Comparison of ENCODE assay signal across 8 mouse cellular contexts in genomic region chr10:128747646-128748251, GRCm38 (mm10). TPM values are rescaled to one million over a fixed set of nuclear protein-coding genes. Genes with fewer than 3 reads are reported as not detected.
DNase-seq lines count a peak whose midpoint lies in the region; ATAC-seq lines count a peak whose summit lies in the region.

Gene Pym1, plus strand, starts transcription at chr10:128747889.

- DNase-seq in NIH3T3 (ENCODE audit: low read depth), result peak; percentile 83
- DNase-seq in cerebellum, adult 8-10 months, result peak; percentile 53
- peak; percentile 12 to 40 for DNase-seq in frontal cortex, adult 2 months (ENCODE audit: extremely low spot score in 1 of 2, low spot score in 1 of 2)
- peak; percentile 33 to 80 for DNase-seq in layer of hippocampus, postnatal 14 days (ENCODE audit: low spot score in 2 of 2)
- peak; percentile 89 for DNase-seq in lung, postnatal 10 days
- peak; percentile 65 for DNase-seq in ovary, postnatal 14 days (ENCODE audit: low spot score)
- DNase-seq in urinary bladder, adult 2 months (ENCODE audit: low spot score), result peak; percentile 69

- peaks cover 40% of the 10 kb centered on the region for H3K4me1 ChIP-seq in hindbrain, embryonic 12.5 days

- H3K36me3 ChIP-seq in hindbrain, embryonic 12.5 days, result peaks cover 3% of the 10 kb centered on the region; the same call in 1 of the 2 replicates

- peaks cover 34% of the 10 kb centered on the region for H3K27me3 ChIP-seq in hindbrain, embryonic 12.5 days

- H3K27ac ChIP-seq in hindbrain, embryonic 12.5 days, result peak within 1 kb of the TSS; percentile 91

- H3K4me3 ChIP-seq in hindbrain, embryonic 12.5 days, result peak within 1 kb of the TSS; percentile 63

- H3K9ac ChIP-seq in hindbrain, embryonic 12.5 days, result peak within 1 kb of the TSS; percentile 63

- 0% methylated on average over 36 of the region's 36 CpGs for WGBS in hindbrain, embryonic 12.5 days

- H3K9me3 ChIP-seq in hindbrain, embryonic 12.5 days (replicated peaks), result no peaks in the 10 kb centered on the region

- H3K4me2 ChIP-seq in hindbrain, embryonic 12.5 days (replicated peaks), result peak within 1 kb of the TSS; percentile 79

- peak; percentile 79 for ATAC-seq in hindbrain, embryonic 12.5 days (ENCODE audit: low FRiP score)

RNA-seq across cellular contexts. Expression of gene Pym1, which starts in this region (rescaled TPM):
- polyA plus RNA-seq in frontal cortex, adult 2 months (2012; rRNA removed), result 38.3 and 44.6 TPM in 2 replicates
- polyA plus RNA-seq in hindbrain, embryonic 12.5 days (2016; fragmentation: Nextera tagmentation; extraction: Ambion mirVana), result 46.3 and 48.5 TPM in 2 replicates
- total RNA-seq in layer of hippocampus, postnatal 14 days (2021), result 10 to 100 TPM; 30.2 to 31.0 TPM
- 32.9 and 36.9 TPM in 2 replicates for polyA plus RNA-seq in urinary bladder, adult 2 months (2012; rRNA removed)

Comparison
In these comparisons a context has a peak if more than half of its experiments do, and no peak if none do; other contexts are left out.
1. Peak in every context shown above with its lines: DNase-seq, ATAC-seq, H3K4me3 ChIP-seq and H3K27ac ChIP-seq.
2. DNase-seq: peak in every context shown above with its lines; median percentile 89 in lung, postnatal 10 days; 83 in NIH3T3; 69 in urinary bladder, adult 2 months; 65 in ovary, postnatal 14 days; 56 in layer of hippocampus, postnatal 14 days; 53 in cerebellum, adult 8-10 months; 26 in frontal cortex, adult 2 months.